Mouse (Mus musculus) kidney, adult 11 months (tissue): ENCODE data around the gene Vmn1r202.
"Not testable (repeated sequence)": the region's sequence is repeated elsewhere in the genome, so short reads cannot be mapped to it uniquely, and the experiment has no call there.

Experiments used
- DNase-seq: peaks from one replicate; pipeline ENCODE4 v3.0.0; 2022

The Vmn1r202 gene

GRCm38 (mm10) chr13:22505281-22505680, at the start of gene Vmn1r202:
Vmn1r202 (minus strand) TSS chr13:22505381.
- no peak for DNase-seq

- not testable (repeated sequence) for DNase-seq
Measured at GRCm38 (mm10) chr13:22552898-22553297, 47.7 kb upstream of the Vmn1r202 start, which contains the start of gene Vmn1r204. Vmn1r204 (plus strand) TSS chr13:22553198.

- no peak for DNase-seq
Measured at GRCm38 (mm10) chr13:22517814-22518213, 12.6 kb upstream of the Vmn1r202 start, which contains the start of gene Vmn1r203. Vmn1r203 (plus strand) TSS chr13:22518114.

GRCm38 (mm10) chr13:22502431-22502830, 2.8 kb downstream of the Vmn1r202 start:
- no peak for DNase-seq

GRCm38 (mm10) chr13:22471623-22472022, 33.6 kb downstream of the Vmn1r202 start, which contains the start of gene Vmn1r201:
Vmn1r201 (plus strand) TSS chr13:22471923.
- DNase-seq, result no peak

GRCm38 (mm10) chr13:22455145-22455544, 50.0 kb downstream of the Vmn1r202 start:
- DNase-seq, result no peak
